Mouse (Mus musculus) bone marrow, adult 2 months (tissue): ENCODE measurements around the gene Oscp1.

Experiments used
- CTCF ChIP-seq: fragments of 200-500 bp; IDR thresholded peaks from 2 replicates; pipeline ENCODE4 v1.5.1; 2011; ENCODE audit warnings: low read length, control low read depth; ENCODE audit not compliant: control insufficient read depth, insufficient read depth
- POLR2A ChIP-seq: fragments of 200-500 bp; IDR thresholded peaks from 2 replicates; pipeline ENCODE4 v1.6.1; 2011; ENCODE audit warnings: low read depth, mild to moderate bottlenecking, control low read depth, low read length, borderline replicate concordance; ENCODE audit not compliant: control insufficient read depth

- TF ChIP-seq CTCF (no peak), POLR2A (no peak)
These were observed 9.2 kb downstream of the Oscp1 start for GRCm38 (mm10) chr4:126067401-126068077.
